Mouse (Mus musculus): Measurements from ENCODE around the gene Atp6v0a4. TPM values are rescaled to one million over a fixed set of nuclear protein-coding genes. Genes with fewer than 3 reads are reported as not detected.

The Atp6v0a4 gene
- total RNA-seq, 2 experiments from 2014 or later: 0.50 to 0.56 TPM

DNA sequence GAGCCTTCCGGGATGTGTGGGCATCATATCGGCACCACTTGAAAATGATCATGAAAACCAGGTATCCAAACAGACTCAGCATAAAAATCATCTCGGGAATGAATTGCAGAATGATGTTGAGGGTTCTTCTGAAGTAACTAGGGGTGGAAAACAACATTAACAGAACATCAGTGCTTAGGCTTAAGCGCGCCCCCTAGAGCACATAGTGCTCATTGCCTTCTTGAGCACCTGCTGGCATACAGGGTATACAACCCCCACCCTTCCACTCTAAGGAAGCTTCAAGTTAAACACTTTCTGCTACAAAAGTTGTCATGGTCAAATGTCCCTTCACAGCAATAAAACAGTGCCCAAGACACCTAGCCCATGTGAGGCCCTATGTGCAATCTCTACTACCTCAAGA, 65.6 kb downstream of the Atp6v0a4 start:
- intact Hi-C loops (cut with DNase I): no loop called here
- H3K27ac ChIP-seq: no peak overlapping the region
- no peak overlapping the region for H3K4me3 ChIP-seq
- peak; percentile 23; the same call in 1 of the 2 replicates for TF ChIP-seq CTCF (IDR thresholded peaks at IDR 0.05)
- no peak for DNase-seq

GRCm38 (mm10) chr6:38055471-38056330, 68.7 kb downstream of the Atp6v0a4 start:
- TF ChIP-seq CTCF (IDR thresholded peaks at IDR 0.05): no peak
- Histone ChIP-seq H3K27ac (no peak overlapping the region; the same call in 1 of the 2 replicates), H3K4me3 (peak overlapping the region; percentile 24)
- no peak for DNase-seq
- intact Hi-C loops (cut with DNase I): no loop called here

- H3K4me3 ChIP-seq: no peak overlapping the region
- peak; percentile 3; the same call in 1 of the 2 replicates for TF ChIP-seq CTCF (IDR thresholded peaks at IDR 0.05)
- DNase-seq: no peak
- no peak overlapping the region for H3K27ac ChIP-seq
- intact Hi-C loops (cut with DNase I): no loop called here
Measured at GRCm38 (mm10) chr6:38049601-38050000, 74.8 kb downstream of the Atp6v0a4 start.

DNA sequence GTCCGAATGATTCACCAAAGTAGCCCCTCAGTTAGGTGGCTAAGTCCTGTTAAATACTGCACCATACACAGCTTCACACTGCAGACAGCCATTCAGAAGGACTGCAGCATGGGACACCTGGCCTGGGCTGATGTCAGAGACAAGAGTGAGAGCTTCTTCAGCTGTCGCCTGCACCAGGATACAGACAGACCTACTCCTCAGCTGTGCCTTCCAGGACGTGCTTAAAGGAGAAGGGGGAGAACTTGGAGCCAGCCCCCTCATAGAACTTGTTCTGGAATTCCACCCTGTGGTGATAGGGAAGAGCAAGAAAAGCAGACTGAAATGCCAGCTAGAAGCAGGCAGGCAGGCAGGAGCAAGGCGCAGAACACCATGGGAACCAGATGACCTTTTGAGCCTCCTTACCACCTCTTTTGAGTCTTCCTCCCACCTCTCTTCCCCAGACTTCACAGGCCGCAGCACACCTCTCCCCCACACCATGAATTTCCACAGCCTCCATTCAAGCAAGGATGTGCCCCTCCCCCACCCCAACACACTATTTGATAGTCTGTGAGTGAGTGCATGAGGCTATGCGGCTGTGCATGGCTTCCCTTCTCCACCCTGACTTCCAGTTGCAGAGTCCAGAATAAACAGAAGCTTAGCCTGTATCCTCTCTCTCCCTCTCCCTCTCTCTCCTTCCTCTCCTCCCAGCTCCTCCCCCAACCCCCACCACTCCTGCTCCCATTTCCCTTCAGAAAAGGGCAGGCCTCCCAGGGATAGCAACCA, 75.4 kb downstream of the Atp6v0a4 start:
- intact Hi-C loops (cut with DNase I): no loop called here
- H3K4me3 ChIP-seq: no peak overlapping the region
- no peak overlapping the region for H3K27ac ChIP-seq
- no peak for DNase-seq
- no peak for TF ChIP-seq CTCF (IDR thresholded peaks at IDR 0.05)

GRCm38 (mm10) chr6:38048003-38048402, 76.4 kb downstream of the Atp6v0a4 start:
- intact Hi-C loops (cut with DNase I): no loop called here
- DNase-seq: no peak
- TF ChIP-seq CTCF (IDR thresholded peaks at IDR 0.05): no peak
- Histone ChIP-seq H3K27ac (no peak overlapping the region), H3K4me3 (no peak overlapping the region)

GRCm38 (mm10) chr6:38046838-38047237, 77.5 kb downstream of the Atp6v0a4 start, which contains the start of gene Svopl:
TSS of gene Svopl (minus strand) at chr6:38046996.
- TF ChIP-seq CTCF (IDR thresholded peaks at IDR 0.05): no peak
- no peak within 1 kb of the TSS for H3K4me3 ChIP-seq
- no peak for DNase-seq
- intact Hi-C loops (cut with DNase I): no loop called here
- no peak within 1 kb of the TSS for H3K27ac ChIP-seq

GRCm38 (mm10) chr6:38032801-38033566, 91.4 kb downstream of the Atp6v0a4 start:
- TF ChIP-seq CTCF (IDR thresholded peaks at IDR 0.05): no peak
- intact Hi-C loops (cut with DNase I): no loop called here
- Histone ChIP-seq H3K4me3 (no peak overlapping the region), H3K27ac (no peak overlapping the region)
- DNase-seq: no peak

DNA sequence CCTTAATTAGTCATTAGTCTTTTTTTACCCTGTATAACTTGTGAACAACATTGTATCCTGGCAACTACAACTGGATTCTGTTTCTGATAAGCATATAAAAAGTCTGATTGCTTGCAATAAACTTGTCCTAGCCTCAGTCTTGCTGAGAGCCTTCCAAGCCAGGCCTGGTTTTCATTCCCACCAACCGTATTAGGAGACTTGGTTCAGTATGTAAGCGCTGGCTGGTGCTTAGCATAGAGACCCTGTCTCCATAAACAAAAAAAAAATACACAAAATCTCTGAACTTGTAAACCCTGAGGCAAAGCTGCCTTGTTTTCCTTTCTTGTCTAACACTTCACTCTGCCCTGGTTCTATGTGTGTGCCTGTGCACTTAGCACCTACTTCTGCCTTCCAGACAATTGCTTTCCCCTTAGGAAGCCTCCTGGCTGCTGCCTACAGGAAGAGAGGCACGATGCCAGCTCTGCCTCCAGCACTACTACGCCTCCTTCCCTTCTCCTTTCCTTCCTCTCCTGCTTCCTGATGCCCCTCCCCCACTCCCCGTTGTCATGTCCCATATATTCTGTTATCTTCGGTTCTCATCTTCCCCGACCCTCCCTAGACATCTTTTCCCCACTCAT, 92.4 kb downstream of the Atp6v0a4 start:
- no peak for TF ChIP-seq CTCF (IDR thresholded peaks at IDR 0.05)
- peak; percentile 28 for DNase-seq
- no peak overlapping the region for H3K27ac ChIP-seq

GRCm38 (mm10) chr6:38028205-38028604, 96.2 kb downstream of the Atp6v0a4 start:
- no peak overlapping the region for H3K4me3 ChIP-seq
- no peak overlapping the region for H3K27ac ChIP-seq
- intact Hi-C loops (cut with DNase I): no loop called here
- DNase-seq: no peak
- TF ChIP-seq CTCF (IDR thresholded peaks at IDR 0.05): no peak

More for the DNA sequence above, 92.4 kb downstream of the Atp6v0a4 start:
- H3K4me3 ChIP-seq: no peak overlapping the region
- intact Hi-C loops (cut with DNase I): no loop called here

GRCm38 (mm10) chr6:38027771-38028170, 96.6 kb downstream of the Atp6v0a4 start:
- no peak for DNase-seq
- no peak for TF ChIP-seq CTCF (IDR thresholded peaks at IDR 0.05)
- Histone ChIP-seq H3K27ac (no peak overlapping the region), H3K4me3 (no peak overlapping the region)
- intact Hi-C loops (cut with DNase I): no loop called here

- H3K27ac ChIP-seq: no peak overlapping the region
- TF ChIP-seq CTCF (IDR thresholded peaks at IDR 0.05): no peak
- no peak overlapping the region for H3K4me3 ChIP-seq
- intact Hi-C loops (cut with DNase I): no loop called here
- DNase-seq: no peak
Measured at GRCm38 (mm10) chr6:38023284-38023683, 101.1 kb downstream of the Atp6v0a4 start.

DNA sequence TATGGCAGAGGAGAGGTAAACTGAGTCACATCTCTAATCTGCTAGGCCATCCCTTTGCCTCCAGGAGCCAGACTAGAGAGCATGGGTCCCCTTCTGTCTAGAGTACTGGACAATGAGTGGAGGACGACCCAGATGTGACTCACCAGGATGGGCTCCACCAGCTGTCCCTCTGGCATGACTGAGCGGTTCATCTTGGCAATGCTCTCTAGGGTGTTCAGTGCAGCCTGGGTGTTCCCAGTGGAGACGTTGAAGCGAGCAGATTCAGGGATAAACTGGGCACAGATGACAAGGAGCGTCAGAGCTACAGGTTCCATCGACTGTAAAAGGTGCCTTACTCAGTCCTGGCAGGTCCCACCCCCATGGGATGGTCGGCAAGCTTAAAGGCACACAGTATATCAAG, 103.0 kb downstream of the Atp6v0a4 start:
- Histone ChIP-seq H3K27ac (no peak overlapping the region), H3K4me3 (no peak overlapping the region)
- intact Hi-C loops (cut with DNase I): no loop called here
- DNase-seq: no peak
- no peak for TF ChIP-seq CTCF (IDR thresholded peaks at IDR 0.05)

Data from gastrocnemius, adult 2 months (tissue).